Mouse (Mus musculus): Measurements from ENCODE around the gene Gm1604a.
"Not testable (repeated sequence)": the region's sequence is repeated elsewhere in the genome, so short reads cannot be mapped to it uniquely, and the experiment has no call there.

Gene Gm1604a

DNA sequence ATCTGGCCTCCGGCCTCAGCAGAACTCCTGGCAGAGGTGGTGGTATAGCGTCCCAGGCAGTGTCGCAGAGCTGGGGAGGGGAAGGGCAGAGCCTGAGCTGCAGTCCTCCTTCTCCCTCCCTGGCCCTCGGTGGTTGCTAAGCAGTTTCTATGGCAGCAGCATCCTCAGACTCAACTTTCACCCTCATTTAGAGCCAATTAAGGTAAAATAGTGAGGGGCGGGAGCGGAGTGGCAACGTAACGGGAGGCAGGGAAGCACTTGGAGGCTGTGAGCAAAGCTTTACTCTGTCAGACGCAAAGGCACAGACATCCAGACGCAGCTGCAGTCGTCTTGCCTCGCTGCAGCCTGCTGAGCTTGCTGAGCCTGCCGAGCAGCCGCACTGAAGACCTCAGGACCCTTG lies at the start of gene Gm1604a:
Gm1604a (plus strand) TSS at position 312 of the 400 bp plus-strand sequence.
- not testable (repeated sequence) for DNase-seq

DNA sequence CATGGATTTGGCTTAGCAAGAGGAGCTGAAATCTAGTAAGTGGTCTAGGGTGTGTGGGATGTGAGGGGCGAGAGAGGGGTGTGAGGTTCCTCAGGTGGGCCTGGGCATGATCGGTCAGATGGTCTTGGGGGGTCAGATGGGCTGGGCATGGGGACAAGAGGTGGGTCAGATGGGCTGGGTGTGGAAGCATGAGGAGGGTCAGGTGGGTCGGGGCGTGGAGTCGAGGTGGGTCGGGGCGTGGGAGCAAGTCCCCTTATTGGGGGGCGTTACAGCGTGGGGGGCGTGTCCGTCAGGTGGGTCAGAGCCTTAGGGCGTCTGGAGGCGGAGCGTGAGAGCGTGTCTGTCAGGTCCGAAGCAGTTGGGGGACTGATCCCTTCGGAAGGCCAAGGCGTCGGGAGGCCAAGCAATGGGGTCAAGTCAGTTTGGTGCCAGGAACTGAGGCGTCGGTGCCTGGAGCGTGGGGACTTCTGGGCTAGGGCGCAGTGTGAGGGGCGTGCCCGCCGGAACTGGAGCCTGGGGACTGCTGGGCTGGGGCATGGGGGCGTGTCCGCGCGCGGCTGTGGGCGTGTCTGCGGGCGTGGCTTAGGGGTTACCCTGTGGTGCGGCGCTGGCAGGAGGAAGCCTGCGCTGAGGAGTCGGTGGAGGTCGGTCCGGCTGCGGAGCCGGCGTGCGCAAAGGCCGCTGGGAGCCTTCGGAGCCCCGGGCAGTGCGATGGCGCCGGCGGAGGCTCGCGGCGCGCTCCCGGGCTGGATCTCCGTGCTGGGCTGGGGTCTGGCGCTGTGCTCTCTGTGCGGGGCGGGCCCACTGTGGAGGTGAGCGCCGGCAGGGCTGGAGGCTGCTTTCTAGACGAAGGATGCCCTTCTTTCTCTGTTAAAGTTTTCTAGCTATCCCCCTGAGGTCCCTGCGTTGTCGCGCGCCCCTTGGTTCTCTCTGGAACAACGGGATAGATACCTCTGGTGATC lies 46.8 kb upstream of the Gm1604a start, which contains the start of gene Gm49721:
Gm49721 (plus strand) TSS at position 618 of the 962 bp plus-strand sequence.
- peak; percentile 87 for DNase-seq

- DNase-seq: not testable (repeated sequence)
Measured at GRCm38 (mm10) chr17:6979380-6979779, 46.0 kb upstream of the Gm1604a start.

- not testable (repeated sequence) for DNase-seq
Measured at GRCm38 (mm10) chr17:6980144-6980543, 45.2 kb upstream of the Gm1604a start.

DNA sequence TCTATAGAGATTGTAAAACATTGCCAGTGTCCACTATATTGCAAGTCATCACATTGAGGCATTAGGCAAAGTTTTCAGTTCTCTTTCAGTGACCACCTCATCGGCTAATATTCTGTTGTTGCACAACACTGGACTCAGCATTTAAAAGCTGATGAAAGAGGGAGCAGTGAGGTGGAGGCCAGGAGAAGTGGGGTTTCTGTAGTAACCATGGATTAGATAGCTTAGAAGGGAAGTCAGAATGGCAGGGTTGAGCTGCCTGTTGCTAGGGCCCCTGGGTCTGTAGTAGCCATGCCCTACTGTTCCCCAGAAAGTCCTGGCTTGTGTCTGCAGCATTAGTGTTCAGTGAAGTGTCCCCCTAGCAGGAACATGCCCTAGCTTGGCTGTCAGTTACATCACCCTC lies 39.2 kb upstream of the Gm1604a start:
- DNase-seq: not testable (repeated sequence)

DNA sequence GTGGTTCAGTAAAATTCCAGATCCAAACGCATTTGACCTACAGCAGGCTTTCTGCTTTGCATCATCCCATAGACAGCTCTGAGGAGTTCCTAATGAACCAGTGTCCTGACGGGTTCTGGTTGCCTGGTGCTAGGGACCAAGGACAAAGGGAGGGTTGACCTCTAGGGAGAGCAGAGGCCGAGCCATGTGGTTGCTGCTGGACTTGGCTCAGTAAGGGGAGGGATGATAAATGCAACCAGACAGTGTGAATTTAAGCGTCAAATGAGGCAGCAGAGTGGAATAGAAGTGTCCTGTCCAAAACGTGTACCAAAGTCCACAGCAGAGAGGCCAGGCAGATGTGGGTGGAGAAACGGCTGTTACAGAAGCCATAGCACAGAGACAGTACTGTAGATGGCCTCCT lies 29.9 kb upstream of the Gm1604a start:
- not testable (repeated sequence) for DNase-seq

GRCm38 (mm10) chr17:6996826-6997225 lies 28.5 kb upstream of the Gm1604a start:
- not testable (repeated sequence) for DNase-seq

- not testable (repeated sequence) for DNase-seq
Measured at GRCm38 (mm10) chr17:6997778-6998490, 27.4 kb upstream of the Gm1604a start.

DNA sequence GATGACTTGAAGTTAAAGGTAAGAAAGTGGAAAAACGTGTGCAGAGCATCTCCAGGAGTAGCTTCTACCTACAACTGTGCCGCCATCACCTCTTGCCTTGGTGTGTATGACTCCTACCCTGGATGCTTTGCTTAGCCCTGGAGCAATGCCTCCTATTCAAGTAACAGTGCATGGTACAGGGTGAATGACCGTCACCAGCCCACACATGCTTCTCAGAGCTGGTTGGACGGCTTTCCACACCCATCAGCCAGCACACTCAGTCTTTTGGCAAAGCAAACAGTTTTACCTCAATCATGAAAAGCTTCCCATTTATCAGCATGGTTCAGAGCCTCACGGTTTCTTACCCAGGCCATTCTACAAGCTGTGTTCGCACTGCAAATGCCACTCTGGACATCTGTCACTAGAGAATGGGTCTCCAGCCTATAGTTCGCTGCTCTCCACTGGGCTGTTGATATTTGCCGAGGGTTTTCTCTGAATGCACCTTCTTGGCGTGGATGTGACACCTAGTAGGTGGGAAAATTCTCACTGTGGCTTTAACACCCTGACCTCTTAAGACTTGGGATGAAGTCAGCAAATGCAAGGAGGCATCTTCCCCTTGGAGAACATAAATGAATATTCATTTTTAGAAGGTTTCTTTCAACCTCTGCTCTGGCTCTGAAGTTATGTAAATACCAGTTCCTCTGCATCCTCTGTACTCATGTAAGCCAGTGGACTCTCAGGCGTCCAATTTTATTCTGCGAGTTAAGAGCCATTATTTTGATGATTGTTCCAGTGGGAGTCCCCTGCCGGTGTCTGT lies 23.4 kb upstream of the Gm1604a start:
- not testable (repeated sequence) for DNase-seq

DNA sequence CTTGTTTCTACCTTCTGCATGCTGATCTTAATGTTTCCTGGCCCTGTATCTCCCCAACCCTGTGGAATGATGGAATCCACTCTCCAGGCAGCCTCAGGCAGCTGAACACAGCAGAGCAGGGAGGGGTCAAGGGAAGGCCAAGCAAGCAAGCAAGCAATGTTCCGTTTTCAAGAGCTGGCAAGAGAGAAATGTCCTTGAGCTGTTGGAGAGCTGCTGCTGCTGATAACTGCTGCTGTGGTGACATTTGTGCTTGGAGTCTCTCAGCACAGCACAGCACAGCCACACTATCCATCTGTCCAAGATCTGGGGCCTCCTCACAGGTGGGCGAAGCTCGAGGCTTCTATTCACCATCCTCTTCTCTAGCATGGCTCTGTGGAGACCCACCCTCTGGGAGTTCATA lies 22.0 kb upstream of the Gm1604a start:
- not testable (repeated sequence) for DNase-seq

DNA sequence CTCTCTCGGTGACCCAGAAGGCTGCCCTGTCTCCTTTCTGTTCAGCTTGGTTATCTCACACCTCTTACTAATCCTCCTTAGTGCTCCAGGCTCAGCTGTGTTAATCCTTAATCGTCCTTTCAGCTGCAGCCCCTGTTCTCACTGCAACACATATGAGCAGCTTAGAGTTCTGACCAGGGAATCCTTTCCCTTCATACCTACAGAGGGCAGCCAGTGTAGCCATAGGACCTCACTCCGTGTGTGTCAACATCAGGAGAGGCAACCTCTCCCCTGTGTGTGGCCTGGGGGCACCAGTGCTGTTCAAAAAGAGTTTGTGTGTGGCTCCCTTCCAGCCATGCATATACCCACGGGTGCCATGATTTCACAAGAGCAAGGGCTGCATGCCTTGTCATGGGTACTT lies 19.7 kb upstream of the Gm1604a start:
- DNase-seq: not testable (repeated sequence)

DNA sequence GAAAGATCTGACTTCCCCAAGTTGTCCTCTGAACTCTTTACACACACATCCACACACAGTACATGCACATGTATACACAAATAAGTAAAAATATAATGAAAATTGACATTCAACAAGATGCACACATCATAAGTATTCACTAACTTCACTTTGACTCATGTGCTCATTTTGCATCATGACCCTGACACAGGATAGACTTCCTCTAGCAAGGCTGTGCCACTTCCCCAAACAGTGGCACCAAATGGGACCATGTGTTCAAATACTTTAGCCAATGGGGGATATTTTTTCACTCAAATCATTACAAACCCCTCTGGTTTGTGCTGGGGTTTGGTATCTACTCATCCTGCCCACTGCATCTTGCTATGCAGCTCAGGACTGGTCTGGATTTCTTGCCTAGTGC lies 16.5 kb upstream of the Gm1604a start:
- not testable (repeated sequence) for DNase-seq

GRCm38 (mm10) chr17:7009440-7009839 lies 15.9 kb upstream of the Gm1604a start:
- DNase-seq: not testable (repeated sequence)

- DNase-seq: not testable (repeated sequence)
Measured at GRCm38 (mm10) chr17:7009901-7010300, 15.5 kb upstream of the Gm1604a start.

DNA sequence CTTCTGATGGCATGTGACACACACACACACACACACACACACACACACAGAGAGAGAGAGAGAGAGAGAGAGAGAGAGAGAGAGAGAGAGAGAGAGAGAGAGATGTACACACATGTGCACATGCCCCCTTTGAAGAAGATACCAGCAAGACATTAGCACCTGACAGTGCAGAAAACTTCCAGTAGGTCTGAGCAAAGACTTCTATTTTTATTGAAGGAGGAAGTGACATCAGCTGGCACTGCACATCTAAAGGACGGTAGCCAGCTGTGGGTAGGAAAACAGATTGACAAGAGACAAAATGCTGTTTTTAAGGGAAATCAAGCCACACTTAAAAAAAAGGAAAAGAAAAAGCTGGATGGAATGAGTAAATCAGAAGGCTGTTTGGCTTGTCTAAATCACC lies 11.2 kb upstream of the Gm1604a start:
- DNase-seq: not testable (repeated sequence)

- not testable (repeated sequence) for DNase-seq
Measured at GRCm38 (mm10) chr17:7025764-7026346, 487 bp downstream of the Gm1604a start.

DNA sequence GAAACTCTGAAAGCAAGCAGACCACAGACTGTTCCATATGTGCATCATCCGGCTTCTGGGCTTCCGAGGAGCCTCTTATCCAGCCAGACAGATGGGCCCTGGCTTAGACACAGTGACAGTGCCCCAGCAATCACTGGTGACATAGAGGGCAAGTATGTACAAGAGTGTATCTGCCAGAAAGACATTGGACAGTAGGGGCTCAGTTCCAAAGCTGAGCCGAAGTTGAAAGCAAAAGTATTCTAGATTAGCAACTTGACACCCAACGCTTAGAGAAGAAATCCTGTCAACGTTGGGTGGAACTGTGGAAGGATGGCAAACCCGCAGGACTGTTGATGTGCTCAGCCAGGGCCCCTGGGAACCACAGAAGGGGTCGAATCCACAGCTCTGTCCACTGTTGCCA lies 4.8 kb downstream of the Gm1604a start:
- peak; percentile 29 for DNase-seq

DNA sequence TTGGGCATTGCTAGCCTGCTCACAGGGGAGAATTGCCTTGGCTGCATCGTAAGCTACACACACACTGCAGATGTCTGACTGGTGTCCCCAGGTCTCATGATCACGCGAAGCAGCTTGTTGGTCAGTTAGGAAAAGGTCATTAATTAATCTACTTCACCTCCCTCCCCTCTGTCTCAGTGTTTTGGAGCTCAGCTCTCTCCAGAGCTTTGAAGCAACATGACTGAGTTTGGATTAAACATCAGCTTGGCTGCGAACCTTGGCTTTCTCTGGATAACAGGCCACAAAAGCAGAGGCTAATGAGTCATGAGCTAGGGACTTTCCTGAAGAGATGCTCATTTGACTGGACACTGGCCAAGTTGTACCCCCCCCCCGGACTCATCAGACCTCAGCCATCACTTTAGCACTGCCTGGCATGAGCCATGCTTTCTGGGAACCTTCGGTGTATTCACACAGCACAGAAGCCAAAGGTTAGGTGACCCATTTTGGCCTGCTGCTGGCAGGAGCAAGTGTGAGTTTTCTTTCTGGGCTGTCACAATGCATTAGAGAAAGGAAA lies 5.3 kb downstream of the Gm1604a start:
- peak; percentile 32 for DNase-seq

- DNase-seq: not testable (repeated sequence)
Measured at GRCm38 (mm10) chr17:7033192-7034166, 8.1 kb downstream of the Gm1604a start.

DNA sequence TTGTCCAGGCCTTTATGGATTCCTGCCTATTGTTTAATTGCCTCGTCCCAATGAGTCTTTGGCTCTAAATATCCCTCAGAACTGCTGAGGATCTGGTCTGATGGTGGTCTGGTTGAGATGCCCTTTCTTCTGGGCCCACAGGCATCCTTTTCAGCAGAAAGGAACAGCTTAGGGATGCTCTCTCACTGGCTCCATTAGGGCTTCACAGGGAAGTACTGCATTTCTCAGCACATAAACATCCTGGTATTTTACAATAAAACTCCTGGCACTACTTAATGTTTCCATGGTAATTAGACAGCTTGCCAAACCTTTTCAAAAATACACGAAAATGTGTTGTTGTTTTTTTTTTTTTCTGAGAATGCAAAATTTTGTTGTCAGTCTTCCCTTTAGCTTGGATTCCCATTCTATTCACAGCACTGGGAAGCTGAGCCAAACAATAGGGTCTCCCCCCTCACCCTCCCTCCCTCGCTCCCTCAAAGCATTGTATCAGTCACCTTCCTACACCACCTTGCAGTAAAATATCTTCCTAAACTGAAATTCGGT lies 43.7 kb downstream of the Gm1604a start:
- DNase-seq: not testable (repeated sequence)
